Mouse (Mus musculus) ovary, postnatal 14 days (tissue): ENCODE results near the gene Gnb1.

ENCODE experiments used
- DNase-seq: peaks from one replicate; pipeline ENCODE4 v3.0.0; 2022; ENCODE audit warnings: low spot score

Gnb1 gene

GRCm38 (mm10) chr4:155578336-155579125 is 87.4 kb downstream of the Gnb1 start:
- peak; percentile 58 for DNase-seq

- peak; percentile 51 for DNase-seq
Observed at GRCm38 (mm10) chr4:155580420-155580819, 89.3 kb downstream of the Gnb1 start.

DNA sequence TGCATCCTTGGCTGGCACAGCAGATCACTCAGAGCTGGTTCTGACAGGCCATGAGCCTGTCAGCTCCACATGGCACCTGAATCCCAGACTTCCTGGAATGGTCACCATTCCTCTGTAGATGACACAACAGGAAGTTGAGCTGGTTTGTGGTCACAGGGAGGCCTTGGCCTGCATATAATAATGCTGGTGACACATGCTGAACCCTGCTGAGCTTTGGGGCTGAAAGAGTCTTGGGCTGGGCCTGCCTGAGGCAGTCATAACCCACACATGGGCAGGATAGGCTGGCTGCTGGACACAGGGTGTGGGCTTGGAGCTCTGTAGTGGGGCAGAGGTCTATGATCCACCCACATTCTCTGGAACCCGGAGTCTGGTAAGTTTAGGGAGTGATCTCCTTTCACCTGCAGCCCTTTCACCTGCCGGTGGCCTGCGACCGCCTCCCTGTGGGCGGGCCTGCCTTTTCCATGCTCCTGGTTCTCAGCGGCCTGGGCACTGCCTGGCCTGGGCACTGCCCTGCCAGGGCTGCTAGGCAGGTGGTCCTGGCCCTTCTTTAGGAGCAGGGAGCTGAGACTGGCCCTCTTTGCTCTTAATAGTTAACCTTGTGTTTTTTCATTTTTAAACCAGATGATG is 91.2 kb downstream of the Gnb1 start:
- DNase-seq, result no peak

GRCm38 (mm10) chr4:155589356-155589755 is 98.2 kb downstream of the Gnb1 start:
- DNase-seq, result no peak

- DNase-seq, result no peak
Observed at GRCm38 (mm10) chr4:155591012-155591719, 100.0 kb downstream of the Gnb1 start.

GRCm38 (mm10) chr4:155593780-155594179 is 102.6 kb downstream of the Gnb1 start:
- DNase-seq, result no peak

- no peak for DNase-seq
Observed at GRCm38 (mm10) chr4:155595777-155596176, 104.6 kb downstream of the Gnb1 start.

GRCm38 (mm10) chr4:155596606-155597005 is 105.4 kb downstream of the Gnb1 start:
- no peak for DNase-seq

- DNase-seq, result no peak
Observed at GRCm38 (mm10) chr4:155598536-155598935, 107.4 kb downstream of the Gnb1 start.

- no peak for DNase-seq
Observed at GRCm38 (mm10) chr4:155599901-155600825, 109.0 kb downstream of the Gnb1 start.

DNA sequence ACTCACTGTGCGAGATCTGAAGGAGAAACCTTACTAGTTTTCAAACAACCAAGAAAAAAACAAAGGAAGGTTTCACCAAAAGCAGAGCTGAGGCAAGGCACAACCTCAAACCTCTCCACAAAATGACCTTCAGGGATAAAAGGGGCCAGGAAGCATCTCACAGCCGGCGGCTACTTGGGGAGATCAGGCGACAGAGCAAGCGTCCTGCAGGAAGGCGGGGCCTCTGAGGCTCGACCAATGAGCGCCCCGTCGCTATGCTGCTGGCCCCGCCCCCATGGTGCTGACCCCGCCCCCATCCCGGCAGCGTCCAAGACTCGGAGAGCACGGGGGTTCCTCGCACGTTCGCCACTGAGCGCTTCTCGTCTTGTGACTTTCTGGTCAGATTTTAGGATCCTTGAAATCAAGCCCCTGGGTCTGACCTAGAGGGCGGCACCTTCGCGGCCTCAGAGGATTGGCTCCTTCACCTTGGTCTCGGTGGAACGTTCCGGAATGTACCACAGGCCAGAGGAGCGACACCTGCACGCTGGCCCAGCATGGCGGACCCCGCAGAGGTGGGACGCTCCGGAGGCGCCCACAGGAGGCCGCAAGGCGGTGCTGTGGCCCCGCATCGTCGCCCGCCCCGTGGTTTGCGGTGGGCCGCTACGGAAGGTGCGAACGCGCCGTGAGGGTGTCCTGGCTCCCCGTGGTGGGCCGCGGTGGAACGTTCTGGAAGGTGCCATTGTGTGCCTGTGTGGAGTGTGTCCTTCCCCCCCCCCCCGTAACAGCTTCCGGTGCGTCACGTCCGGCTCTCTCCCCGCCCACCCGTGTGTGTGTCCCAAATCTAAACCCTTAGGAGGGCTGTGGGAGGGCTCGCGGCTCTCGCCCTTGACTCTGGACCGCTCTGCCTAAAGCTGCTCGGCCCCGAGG is 110.2 kb downstream of the Gnb1 start, which contains the start of gene Slc35e2:
Slc35e2 (plus strand) TSS at position 326 of the 906 bp plus-strand sequence.
- peak; percentile 85 for DNase-seq

DNA sequence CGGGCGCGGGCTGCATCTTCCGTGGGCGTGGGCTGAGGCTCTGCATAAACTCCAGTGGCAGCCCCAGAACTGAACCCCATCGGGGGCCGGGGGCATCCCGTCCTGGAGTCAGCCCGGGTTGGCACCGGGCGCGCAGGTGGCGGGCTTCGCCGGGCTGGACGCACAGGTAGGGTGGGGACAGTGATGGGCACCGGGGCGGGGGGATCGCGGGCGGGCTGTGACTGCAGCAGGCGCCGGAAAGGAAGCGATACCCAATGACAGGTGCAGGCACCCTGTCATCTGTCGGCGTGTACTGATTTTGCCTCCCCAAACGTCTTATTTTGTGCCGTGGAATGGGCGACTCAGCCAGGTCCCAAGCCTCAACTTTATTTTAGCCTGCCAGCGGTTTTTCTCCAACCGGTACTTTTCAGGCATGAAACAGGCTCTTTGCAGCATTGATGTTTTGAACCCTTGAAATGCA is 110.9 kb downstream of the Gnb1 start:
- DNase-seq, result no peak

DNA sequence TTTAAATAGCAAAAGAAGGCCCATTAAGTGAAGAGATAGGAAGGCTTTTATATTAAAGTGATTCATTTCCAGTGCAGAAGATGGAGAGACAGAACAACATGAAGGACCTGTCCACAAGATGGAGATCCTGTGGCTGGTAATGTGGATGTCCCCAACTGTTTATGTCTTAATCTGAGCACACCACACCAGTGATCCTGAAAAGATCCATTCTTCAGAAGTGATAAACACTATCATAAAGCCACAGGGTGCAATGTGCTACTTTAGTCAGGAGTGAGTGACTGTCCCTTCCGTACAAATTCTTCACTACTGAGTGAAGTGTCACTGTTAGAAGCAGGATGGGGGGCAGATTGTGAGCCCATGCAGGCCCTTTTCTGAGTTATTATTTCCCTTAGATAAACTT is 111.6 kb downstream of the Gnb1 start:
- DNase-seq, result no peak

DNA sequence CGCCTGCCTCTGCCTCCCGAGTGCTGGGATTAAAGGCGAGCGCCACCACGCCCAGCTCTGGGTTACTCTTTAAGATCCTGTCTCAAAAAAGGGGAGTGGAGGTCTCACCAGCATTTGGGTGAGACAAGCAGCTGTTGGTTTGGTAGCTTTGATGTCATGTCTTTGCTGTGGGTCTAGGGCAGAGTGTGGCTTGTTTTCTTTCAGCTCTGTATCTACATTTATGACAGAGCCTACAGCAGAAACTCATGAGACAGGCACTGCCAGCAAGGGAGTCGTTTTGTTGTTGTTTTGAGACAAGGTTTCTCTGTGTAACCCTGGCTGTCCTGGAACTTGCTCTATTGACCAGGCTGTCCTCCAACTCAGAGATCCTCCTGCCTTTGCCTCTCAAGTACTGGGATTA is 112.6 kb downstream of the Gnb1 start:
- DNase-seq, result no peak

GRCm38 (mm10) chr4:155605132-155605531 is 114.0 kb downstream of the Gnb1 start:
- DNase-seq, result no peak

- DNase-seq, result no peak
Observed at GRCm38 (mm10) chr4:155606825-155607224, 115.7 kb downstream of the Gnb1 start.
